8 mouse cellular contexts compared by ENCODE assay signal in the genomic region with DNA sequence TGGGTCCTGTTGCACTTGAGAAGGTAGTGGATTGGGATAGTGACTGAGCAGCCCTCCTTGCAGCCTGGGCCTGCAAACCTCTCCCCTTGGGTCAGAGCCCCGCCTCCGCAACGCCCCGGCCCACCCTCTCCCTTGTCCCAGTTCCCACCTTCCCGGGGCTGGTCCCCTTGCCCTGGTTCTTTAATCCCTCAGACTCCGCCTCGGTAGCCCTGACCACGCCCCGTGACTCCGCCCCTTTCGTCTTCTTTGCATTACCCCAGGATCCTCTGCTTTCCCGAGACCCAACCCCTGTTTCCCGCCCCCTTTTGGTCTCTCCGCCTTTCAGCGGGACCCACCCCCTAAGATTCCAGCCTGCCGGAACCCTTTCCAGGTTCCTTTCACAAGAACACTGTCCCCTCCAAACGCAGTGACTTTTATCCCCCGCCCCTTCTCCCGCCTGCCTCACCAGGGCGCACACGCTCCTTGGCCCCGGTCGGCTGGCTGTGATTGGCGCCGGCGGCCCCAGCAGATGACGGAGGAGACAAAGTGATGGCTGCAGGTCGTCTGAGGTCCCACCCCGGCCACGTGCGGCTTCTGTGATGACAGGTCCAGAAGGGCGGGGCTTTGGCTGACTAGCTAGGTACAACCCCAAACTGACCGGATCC. TPM values are rescaled to one million over a fixed set of nuclear protein-coding genes. Genes with fewer than 3 reads are reported as not detected.
A peak's percentile ranks its signal among the peaks of the same experiment; 100 is the strongest.
DNase-seq lines count a peak whose midpoint lies in the region; ATAC-seq and TF ChIP-seq lines count a peak whose summit lies in the region.

TSS of gene Fam214b (minus strand) at position 562 of the 644 bp plus-strand sequence.

- H3K79me3 ChIP-seq in C2C12 (ENCODE audit: low read depth), result no peaks in the 10 kb centered on the region

- peaks cover 43% of the 10 kb centered on the region for H3K4me1 ChIP-seq in erythroblast, embryonic 14.5 days (ENCODE audit: control insufficient read depth)
- H3K4me1 ChIP-seq in heart, embryonic 11.5 days (ENCODE audit: control insufficient read depth, insufficient read depth, low read length), result peaks cover 14% of the 10 kb centered on the region
- H3K4me1 ChIP-seq in kidney, embryonic 16.5 days (ENCODE audit: insufficient read depth, low read length), result peaks cover 23% of the 10 kb centered on the region
- H3K4me1 ChIP-seq in liver, adult 2 months (ENCODE audit: control insufficient read depth, insufficient read depth, low read length), result peaks cover 9% of the 10 kb centered on the region; the same call in 1 of the 2 replicates

- H3K4me3 ChIP-seq in C2C12 (ENCODE audit: insufficient read depth, poor library complexity, severe bottlenecking) (peak within 1 kb of the TSS; percentile 31), myocyte (peak within 1 kb of the TSS; percentile 28)
- H3K4me3 ChIP-seq in erythroblast, embryonic 14.5 days (replicated peaks), result peak within 1 kb of the TSS; percentile 65
- peak within 1 kb of the TSS; percentile 56 for H3K4me3 ChIP-seq in heart, embryonic 11.5 days (ENCODE audit: low read depth, low read length)
- H3K4me3 ChIP-seq in kidney, embryonic 16.5 days (ENCODE audit: low read length), result peak within 1 kb of the TSS; percentile 73
- H3K4me3 ChIP-seq in liver, adult 2 months (ENCODE audit: insufficient read depth, low read depth, low read length), result peak within 1 kb of the TSS; percentile 60

- H3K27ac ChIP-seq in heart, embryonic 11.5 days (ENCODE audit: low read depth, low read length), result peak within 1 kb of the TSS; percentile 55; the same call in 1 of the 2 replicates
- peak within 1 kb of the TSS; percentile 76 for H3K27ac ChIP-seq in kidney, embryonic 16.5 days (ENCODE audit: low read length)
- H3K27ac ChIP-seq in liver, adult 2 months (replicated peaks; ENCODE audit: insufficient read depth, low read depth, low read length), result peak within 1 kb of the TSS; percentile 53

- ATAC-seq in heart, embryonic 11.5 days (replicated peaks; ENCODE audit: insufficient number of reproducible peaks, low FRiP score, low TSS enrichment), result peak; percentile 90
- ATAC-seq in kidney, embryonic 16.5 days (ENCODE audit: low FRiP score, low TSS enrichment), result peak; percentile 95

- H3ac ChIP-seq in C2C12 (ENCODE audit: control insufficient read depth, insufficient read length, low read depth) (peak within 1 kb of the TSS; percentile 22), myocyte (ENCODE audit: control insufficient read depth, insufficient read length) (no peak within 1 kb of the TSS)

- H3K27me3 ChIP-seq in C2C12 (ENCODE audit: control insufficient read depth, insufficient read depth, insufficient read length), result no peaks in the 10 kb centered on the region
- H3K27me3 ChIP-seq in erythroblast, embryonic 14.5 days (ENCODE audit: control insufficient read depth), result peaks cover 19% of the 10 kb centered on the region
- no peaks in the 10 kb centered on the region for H3K27me3 ChIP-seq in heart, embryonic 11.5 days (ENCODE audit: control insufficient read depth, insufficient read depth, low read length)
- H3K27me3 ChIP-seq in kidney, embryonic 16.5 days (ENCODE audit: insufficient read depth, low read length), result no peaks in the 10 kb centered on the region
- no peaks in the 10 kb centered on the region for H3K27me3 ChIP-seq in liver, adult 2 months (ENCODE audit: control insufficient read depth, insufficient read depth, low read length)
- H3K27me3 ChIP-seq in myocyte (ENCODE audit: control insufficient read depth, insufficient read depth, insufficient read length), result no peaks in the 10 kb centered on the region
- no peaks in the 10 kb centered on the region for H3K27me3 ChIP-seq in splenic B cell, adult 2 months (ENCODE audit: control insufficient read depth, insufficient read depth, low read length, poor library complexity, severe bottlenecking)

- no peak for TF ChIP-seq CTCF in C2C12 (IDR thresholded peaks at IDR 0.05; ENCODE audit: control insufficient read depth, insufficient read depth, insufficient read length)
- TF ChIP-seq CTCF in brain, embryonic 14.5 days (IDR thresholded peaks at IDR 0.05; ENCODE audit: borderline replicate concordance, extremely low read depth, insufficient read depth, insufficient read length), result no peak
- no peak for TF ChIP-seq CTCF in liver, adult 2 months (IDR thresholded peaks at IDR 0.05; ENCODE audit: low read depth, low read length)

- H3K4me2 ChIP-seq in heart, embryonic 11.5 days, result peak within 1 kb of the TSS; percentile 75
- H3K4me2 ChIP-seq in kidney, embryonic 16.5 days (replicated peaks; ENCODE audit: low read depth, low read length), result peak within 1 kb of the TSS; percentile 87
- peak within 1 kb of the TSS; percentile 79 for H3K4me2 ChIP-seq in myocyte (ENCODE audit: low read depth)

- H3K9me3 ChIP-seq in erythroblast, embryonic 14.5 days (ENCODE audit: control insufficient read depth, low read length), result no peaks in the 10 kb centered on the region
- no peaks in the 10 kb centered on the region for H3K9me3 ChIP-seq in heart, embryonic 11.5 days (replicated peaks; ENCODE audit: control insufficient read depth, low read length)
- no peaks in the 10 kb centered on the region for H3K9me3 ChIP-seq in kidney, embryonic 16.5 days (ENCODE audit: low read length)

- H3K79me2 ChIP-seq in C2C12 (ENCODE audit: control insufficient read depth, insufficient read depth) (no peaks in the 10 kb centered on the region), myocyte (ENCODE audit: control insufficient read depth, insufficient read depth) (no peaks in the 10 kb centered on the region)
- H3K79me2 ChIP-seq in liver, adult 2 months (ENCODE audit: control insufficient read depth, insufficient read depth, low read length), result no peaks in the 10 kb centered on the region

- under 1% methylated on average over 33 of the region's 33 CpGs for WGBS in heart, embryonic 11.5 days (ENCODE audit: insufficient replicate concordance)
- under 1% methylated on average over 33 of the region's 33 CpGs for WGBS in kidney, embryonic 16.5 days
- under 1% methylated on average over 33 of the region's 33 CpGs for WGBS in liver, adult 2 months

- H3K9ac ChIP-seq in heart, embryonic 11.5 days (ENCODE audit: low read depth, low read length), result peak within 1 kb of the TSS; percentile 68
- H3K9ac ChIP-seq in kidney, embryonic 16.5 days (replicated peaks; ENCODE audit: low read length), result peak within 1 kb of the TSS; percentile 69
- peak within 1 kb of the TSS; percentile 69 for H3K9ac ChIP-seq in liver, adult 2 months (ENCODE audit: low read depth, low read length)

- peak; percentile 47; the same call in 1 of the 2 replicates for TF ChIP-seq POLR2A in brain, embryonic 14.5 days (IDR thresholded peaks at IDR 0.05; ENCODE audit: borderline replicate concordance, extremely low read depth, insufficient read depth, insufficient read length, poor library complexity, severe bottlenecking)
- TF ChIP-seq POLR2A in liver, adult 2 months (IDR thresholded peaks at IDR 0.05; ENCODE audit: extremely low read depth, insufficient read depth, low read length), result 0 out of 2 replicates have a peak, but pooled peaks have one; percentile 35
- no peak for TF ChIP-seq POLR2A in myocyte (IDR thresholded peaks at IDR 0.05; ENCODE audit: insufficient read length, low read depth)

- peak; percentile 99 for DNase-seq in brain, embryonic 14.5 days (ENCODE audit: low read depth)
- DNase-seq in liver, adult 2 months (ENCODE audit: extremely low read depth, low read depth, low spot score), result peak; percentile 97
- DNase-seq in splenic B cell, adult 2 months (ENCODE audit: low read depth, low spot score), result peak; percentile 94

- H3K36me3 ChIP-seq in C2C12 (ENCODE audit: control insufficient read depth, insufficient read depth) (no peaks in the 10 kb centered on the region), myocyte (ENCODE audit: control insufficient read depth, insufficient read depth) (no peaks in the 10 kb centered on the region)
- H3K36me3 ChIP-seq in erythroblast, embryonic 14.5 days (ENCODE audit: control insufficient read depth), result no peaks in the 10 kb centered on the region
- no peaks in the 10 kb centered on the region for H3K36me3 ChIP-seq in heart, embryonic 11.5 days (ENCODE audit: control insufficient read depth, insufficient read depth, low read length)
- no peaks in the 10 kb centered on the region for H3K36me3 ChIP-seq in kidney, embryonic 16.5 days (ENCODE audit: insufficient read depth, low read length)
- no peaks in the 10 kb centered on the region for H3K36me3 ChIP-seq in liver, adult 2 months (ENCODE audit: control insufficient read depth, insufficient read depth, low read length)
- no peaks in the 10 kb centered on the region for H3K36me3 ChIP-seq in splenic B cell, adult 2 months (ENCODE audit: control insufficient read depth, insufficient read depth, low read length, poor library complexity, severe bottlenecking)

TF ChIP-seq in C2C12, 6 proteins besides CTCF, POLR2A, EP300 and RAD21:
- peak; percentile 83 for TF ChIP-seq MAX (IDR thresholded peaks at IDR 0.05)
- no peak for TF ChIP-seq CEBPB (IDR thresholded peaks at IDR 0.05; ENCODE audit: low read depth)
- TF ChIP-seq MYOD1 (IDR thresholded peaks at IDR 0.05; ENCODE audit: control insufficient read depth, insufficient read length, low read depth), result no peak
- TF ChIP-seq FOSL1 (IDR thresholded peaks at IDR 0.05; ENCODE audit: insufficient read depth, low read length, poor library complexity, severe bottlenecking), result no peak
- peak; percentile 42 for TF ChIP-seq USF1 (IDR thresholded peaks at IDR 0.05; ENCODE audit: low read depth)

TF ChIP-seq in myocyte, 11 proteins besides CTCF, POLR2A, EP300 and RAD21:
- TF ChIP-seq TCF12 (IDR thresholded peaks at IDR 0.05; ENCODE audit: insufficient read depth, poor library complexity, severe bottlenecking) (no peak), REST (IDR thresholded peaks at IDR 0.05; ENCODE audit: insufficient read depth, insufficient read length) (no peak), POLR2AphosphoS2 (IDR thresholded peaks at IDR 0.05; ENCODE audit: insufficient read length, low read depth) (no peak), MAX (IDR thresholded peaks at IDR 0.05; ENCODE audit: low read depth) (no peak), USF1 (IDR thresholded peaks at IDR 0.05; ENCODE audit: low read depth) (peak; percentile 16)

RNA-seq across cellular contexts. Expression of gene Fam214b, which starts in this region (rescaled TPM):
- polyA plus RNA-seq in C2C12 (2012; fragmentation: generic; extraction: Trizol), result 4.8 TPM
- polyA plus RNA-seq in brain, embryonic 14.5 days (2012; rRNA removed), result 38.3 and 51.3 TPM in 2 replicates
- 73.7 and 83.3 TPM in 2 replicates for polyA plus RNA-seq in erythroblast, embryonic 14.5 days (2012)
- polyA plus RNA-seq in heart, embryonic 11.5 days (2014; fragmentation: Nextera tagmentation; extraction: Ambion mirVana), result 10.8 and 11.4 TPM in 2 replicates
- 11.7 and 12.9 TPM in 2 replicates for polyA plus RNA-seq in kidney, embryonic 16.5 days (2015; fragmentation: Nextera tagmentation; extraction: Ambion mirVana)
- total RNA-seq in liver, adult 2 months (2014; rRNA removed), result 4.0 and 4.2 TPM in 2 replicates
- 6.2 and 7.7 TPM in 2 replicates for polyA plus RNA-seq in liver, adult 2 months (2012; rRNA removed)
- polyA plus RNA-seq in myocyte (2012; fragmentation: generic; extraction: Trizol), result 35.3 TPM

Comparison
In these comparisons a context has a peak if more than half of its experiments do, and no peak if none do; other contexts are left out.
1. Peak in every context shown above with its lines: DNase-seq, ATAC-seq, H3K4me3 ChIP-seq and H3K27ac ChIP-seq.